Mouse (Mus musculus) layer of hippocampus, adult 9-11 months (tissue): Measurements from ENCODE around the gene Itih1.

Experiments
- DNase-seq: peaks from one replicate; pipeline ENCODE4 v3.0.0; 2022

The Itih1 gene

DNA sequence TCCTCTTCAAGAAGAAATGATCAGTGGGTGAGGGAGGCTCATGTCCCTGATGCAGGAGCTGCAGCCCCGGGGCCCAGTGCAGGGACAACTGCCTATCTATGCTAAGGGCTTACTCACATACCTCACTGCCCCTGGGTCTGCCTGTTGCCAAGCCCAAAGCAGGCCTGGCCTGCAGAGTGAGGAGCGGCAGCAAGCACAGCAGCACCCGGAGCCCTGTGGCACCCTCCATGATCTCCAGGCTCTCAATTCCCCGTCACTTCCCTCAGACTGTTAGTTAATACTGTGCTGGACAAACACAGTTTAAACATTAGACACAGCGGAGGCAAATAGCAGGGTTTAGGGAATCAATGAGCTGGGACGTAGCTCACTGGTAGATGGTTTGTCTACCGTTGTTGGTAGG lies at the start of gene Itih1:
Itih1 (minus strand) TSS at position 252 of the 400 bp plus-strand sequence.
- no peak for DNase-seq

DNA sequence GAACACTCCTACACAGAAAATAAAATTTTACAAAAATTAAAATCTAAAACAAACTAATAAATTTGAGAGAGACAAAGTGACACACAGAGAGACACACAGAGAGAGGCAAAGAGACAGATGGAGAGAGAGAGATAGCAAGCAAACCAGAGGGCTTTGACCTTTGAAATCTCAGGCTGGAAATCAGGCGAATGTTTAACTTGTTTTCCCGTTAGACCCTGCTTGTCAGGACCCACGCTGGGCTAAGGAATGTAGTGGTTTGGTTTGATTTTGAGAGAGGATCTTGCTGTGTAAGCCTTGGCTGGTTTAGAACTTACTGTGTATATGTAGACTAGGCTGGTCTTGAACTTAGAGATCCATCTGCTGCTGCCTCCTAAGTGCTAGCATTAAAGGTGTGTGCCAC lies 33.1 kb upstream of the Itih1 start:
- DNase-seq: no peak

DNA sequence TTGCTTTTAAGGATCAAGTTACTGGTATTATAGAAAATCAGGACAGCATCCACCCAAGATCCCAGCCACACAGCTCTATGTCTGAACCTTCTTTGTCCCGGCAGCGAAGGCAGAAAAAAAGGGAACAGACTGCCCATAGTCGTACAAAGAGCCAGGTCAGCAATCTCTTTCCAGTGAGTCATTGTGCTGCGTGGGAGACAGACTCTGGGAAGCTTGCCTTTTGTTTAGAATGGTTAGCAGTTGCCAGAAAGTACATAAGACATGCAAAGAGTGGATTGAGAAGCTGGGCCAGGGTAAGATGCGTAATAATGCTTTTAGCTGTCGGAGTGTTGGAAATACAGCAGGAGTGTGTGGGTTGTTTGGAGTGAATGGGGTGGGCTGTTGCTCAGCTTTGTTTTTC lies 31.1 kb upstream of the Itih1 start:
- peak; percentile 84 for DNase-seq

DNA sequence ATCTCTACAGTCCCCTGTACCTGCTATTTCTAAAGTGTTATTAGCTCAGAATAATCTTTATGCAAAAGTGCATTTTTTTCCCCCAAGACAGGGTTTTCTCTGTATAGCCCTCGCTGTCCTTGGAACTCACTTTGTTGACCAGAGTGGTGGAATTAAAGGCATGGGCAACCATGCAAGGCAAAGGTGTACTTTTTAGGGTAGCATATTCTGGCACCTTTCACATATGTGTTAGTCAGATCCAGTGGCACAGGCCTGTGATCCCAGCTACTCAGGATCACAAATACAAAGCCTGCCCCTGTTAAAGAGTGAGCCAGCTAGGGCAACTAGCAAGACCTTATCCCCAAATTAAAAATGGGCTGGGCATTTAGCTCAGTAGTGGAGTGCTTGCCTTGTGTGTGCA lies 17.3 kb upstream of the Itih1 start:
- no peak for DNase-seq

DNA sequence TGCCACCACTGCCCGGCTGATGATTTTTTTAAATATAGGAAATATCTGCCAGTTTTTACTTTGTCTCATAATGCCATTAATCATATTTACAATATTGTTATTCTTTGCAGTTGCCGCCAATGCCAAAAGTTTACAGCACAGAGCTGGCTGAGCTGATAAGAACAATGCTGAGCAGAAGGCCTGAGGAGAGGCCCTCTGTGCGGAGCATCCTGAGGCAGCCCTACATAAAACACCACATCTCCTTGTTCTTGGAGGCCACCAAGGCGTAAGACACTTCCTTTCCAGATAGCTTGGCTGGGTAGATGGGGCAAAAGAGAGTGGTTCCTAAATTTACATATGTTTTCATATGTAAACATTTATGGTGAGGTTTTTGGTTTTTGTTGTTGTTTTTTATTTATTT lies 15.9 kb upstream of the Itih1 start:
- DNase-seq: no peak

DNA sequence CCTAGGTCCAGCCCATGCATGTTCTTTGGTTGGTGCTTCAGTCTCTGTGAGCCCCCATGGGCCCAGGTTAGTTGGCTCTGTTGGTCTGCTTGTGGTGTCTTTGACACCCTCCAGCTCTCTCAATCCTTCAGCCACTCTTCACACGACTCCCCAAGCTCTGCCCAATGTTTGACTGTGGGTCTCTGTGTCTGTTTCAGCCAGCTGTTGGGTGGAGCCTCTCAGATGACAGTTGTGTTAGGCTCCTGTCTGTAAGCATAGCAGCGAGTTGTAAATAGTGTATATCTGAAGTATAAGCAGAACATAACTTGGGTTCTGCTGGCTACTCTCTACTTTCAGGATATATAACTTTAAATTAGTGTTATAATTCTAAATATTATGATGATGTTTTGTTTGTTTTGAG lies 15.4 kb upstream of the Itih1 start:
- no peak for DNase-seq

DNA sequence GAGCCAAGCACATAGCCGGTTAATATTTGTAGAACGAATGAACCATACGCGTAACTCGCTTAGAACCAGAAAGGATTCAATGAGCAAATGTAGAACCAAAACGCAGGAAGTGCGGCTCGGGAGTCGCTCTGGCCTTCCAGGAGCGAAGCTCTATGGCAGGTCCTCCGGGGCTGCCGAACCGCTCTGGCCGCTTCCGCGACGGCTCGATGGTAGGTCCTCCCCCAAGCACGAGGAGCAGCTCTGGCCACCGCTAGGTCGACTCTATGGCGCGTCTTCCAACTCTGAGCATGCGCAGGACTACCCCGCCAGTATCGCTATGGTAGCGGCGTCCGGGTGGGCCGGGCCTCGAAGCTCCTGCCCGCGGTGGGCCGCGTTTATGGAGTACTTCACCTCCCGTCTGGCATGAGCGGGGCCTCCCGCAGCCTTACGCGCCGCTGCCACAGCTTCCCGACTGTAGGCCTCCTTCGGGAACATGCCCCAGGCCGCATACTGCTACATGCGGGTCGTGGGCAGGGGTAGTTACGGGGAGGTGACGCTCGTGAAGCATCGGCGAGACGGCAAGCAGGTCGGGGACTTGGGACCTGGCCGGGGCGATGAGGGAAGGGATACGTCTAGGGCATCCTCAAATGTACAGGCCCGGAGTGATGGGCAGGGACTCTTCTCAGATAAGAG lies 8.2 kb upstream of the Itih1 start, which contains the start of gene Nek4:
Nek4 (plus strand) TSS at position 224 of the 672 bp plus-strand sequence.
- peak; percentile 98 for DNase-seq

DNA sequence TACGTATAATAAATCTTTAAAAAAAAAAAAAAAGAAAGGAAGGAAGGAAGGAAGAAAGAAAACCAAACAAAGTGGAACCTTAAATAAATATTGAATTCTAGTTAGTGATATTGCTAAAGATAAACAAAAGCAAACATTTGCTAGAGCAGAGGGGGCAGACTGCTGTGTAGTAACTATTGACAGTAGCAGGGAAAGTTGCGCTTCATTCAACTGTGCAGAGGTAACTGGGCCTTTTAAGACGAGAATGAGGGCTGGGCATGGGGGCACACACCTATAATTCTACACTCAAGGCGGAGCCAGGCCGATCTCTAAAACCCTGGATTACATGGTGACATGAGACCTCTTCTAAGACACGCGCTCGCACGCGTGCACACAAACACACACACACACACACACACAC lies 6.9 kb upstream of the Itih1 start:
- DNase-seq: no peak

DNA sequence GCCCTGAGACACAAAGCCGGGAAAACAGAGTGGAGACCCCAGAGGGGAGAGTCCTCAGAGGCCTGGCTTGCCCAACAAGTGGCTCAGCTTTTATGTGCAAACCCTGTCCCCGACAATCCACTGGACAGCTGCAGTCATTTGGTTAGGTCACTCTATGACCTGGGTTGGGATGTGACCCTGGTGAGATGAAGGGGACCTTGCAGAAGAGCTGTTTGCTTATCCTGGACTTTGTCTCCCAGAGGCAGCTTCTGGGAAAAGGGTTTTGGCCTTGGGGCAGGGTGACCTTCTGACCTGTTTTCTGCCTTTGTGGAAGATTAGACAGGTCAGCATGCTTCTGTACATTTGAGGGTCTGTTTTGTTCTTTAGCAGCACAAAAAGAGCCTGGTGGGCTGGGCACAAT lies 1.7 kb upstream of the Itih1 start:
- no peak for DNase-seq

DNA sequence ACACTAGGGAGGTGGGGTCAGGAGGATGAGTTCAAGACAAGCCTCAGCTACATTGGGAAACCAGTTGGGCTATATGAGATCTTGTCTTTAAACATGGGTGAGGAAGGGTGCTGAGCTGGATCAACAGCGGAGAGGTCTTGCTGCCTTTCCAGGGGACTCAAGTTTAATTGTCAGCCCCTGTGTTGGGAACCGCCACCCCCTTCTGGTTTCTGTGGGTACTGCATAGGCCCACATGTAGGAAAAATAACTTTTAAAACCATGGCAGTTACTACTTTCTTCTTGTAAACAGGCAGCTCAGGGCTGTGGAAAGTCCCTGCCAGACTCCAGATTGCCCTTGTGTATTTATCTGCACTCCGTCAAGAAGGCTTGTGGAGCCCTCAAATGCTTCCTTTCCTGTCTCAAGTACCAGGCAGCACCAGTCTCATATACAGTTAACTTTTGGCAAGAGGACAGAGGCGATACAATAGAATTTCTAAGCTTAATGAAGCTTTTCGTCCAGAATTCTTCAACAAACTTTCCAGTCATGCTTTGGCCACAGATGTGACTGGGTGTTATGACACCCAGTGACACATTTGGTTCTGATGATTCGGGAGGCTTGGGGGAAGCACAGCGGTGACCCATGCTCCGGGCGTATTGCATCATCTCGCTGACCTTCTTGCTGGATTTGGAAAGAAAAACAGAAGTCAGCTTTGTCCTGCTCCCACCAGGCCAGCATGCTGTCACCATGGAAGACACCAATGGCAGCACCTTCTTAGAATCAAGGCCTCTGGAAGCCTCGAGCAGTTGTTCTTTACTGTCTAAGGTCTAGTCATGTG lies 978 bp upstream of the Itih1 start:
- DNase-seq: peak; percentile 34

DNA sequence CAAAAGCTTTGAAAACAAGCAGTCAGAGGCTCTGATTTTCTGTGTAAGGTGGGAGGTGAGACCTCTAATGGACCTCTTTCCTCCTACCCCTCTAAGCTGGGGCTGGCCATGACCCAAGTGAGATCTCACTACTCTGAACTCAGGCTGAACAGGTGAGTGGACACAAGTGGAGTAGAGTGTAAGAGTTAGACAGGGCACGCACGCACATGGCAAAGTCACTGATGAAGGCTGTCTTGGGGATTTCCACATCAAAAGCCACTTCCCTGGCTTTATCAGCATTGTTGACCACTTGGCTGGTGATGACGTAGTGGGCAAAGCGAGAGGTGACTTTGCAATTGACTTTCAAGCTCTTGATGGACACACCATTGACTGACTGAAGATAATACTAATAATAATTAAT lies 835 bp downstream of the Itih1 start:
- DNase-seq: no peak

DNA sequence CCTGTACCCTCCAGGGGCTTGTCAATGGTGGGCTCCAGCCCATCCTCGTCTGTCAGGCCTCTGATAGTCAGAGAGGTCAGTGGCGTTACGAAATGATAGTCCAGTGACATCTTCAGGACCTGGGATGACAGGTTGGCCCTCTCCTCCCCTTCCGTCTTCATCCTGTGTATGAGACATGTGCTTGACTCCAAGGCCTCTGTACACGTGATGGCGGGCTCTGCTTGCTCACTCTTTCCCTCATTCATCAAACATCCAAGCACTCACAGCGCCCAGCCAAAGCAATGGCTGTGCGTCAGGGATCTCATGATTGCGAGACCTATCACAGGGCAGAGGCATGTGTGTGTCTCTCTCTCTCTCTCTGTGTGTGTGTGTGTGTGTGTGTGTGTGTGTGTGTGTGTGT lies 9.7 kb downstream of the Itih1 start:
- DNase-seq: no peak

DNA sequence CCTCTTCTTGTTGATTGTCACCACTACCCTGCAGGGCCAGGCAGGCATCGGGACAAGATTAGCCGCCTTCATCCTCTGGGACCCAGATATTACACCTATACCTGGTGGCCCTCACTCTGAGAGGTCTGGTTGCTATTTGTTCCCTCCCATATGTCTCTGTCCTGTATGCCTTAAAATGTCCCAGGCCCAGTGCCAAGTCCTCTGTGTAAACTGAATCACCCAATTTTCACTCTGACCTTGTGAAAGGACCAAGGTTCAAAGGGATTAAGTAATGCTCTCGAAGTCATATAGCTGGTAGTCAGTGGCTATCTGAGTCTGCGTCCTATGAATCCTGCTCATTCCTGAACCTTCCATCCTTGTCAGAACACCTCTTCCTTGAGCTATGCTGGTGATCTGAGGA lies 12.7 kb downstream of the Itih1 start:
- no peak for DNase-seq

DNA sequence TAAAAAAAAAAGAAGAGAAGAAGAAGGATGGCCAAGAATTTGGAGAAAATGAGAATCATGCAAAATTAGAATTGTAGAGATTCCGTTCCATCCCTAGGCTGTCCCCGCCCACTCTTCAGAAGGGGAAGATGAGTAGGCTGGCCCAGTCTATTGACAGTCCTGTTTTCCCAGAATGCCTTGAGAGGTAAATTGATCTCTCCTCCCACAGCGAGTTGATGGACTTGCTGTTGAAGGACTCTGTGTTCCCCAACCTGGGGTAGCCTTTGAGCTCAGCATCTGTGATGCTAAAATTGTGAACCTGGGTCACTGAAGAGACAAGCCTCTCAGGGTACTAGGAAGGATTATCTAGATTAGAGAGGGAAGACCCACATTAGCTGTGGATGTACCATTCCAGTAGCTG lies 17.6 kb downstream of the Itih1 start:
- DNase-seq: no peak

DNA sequence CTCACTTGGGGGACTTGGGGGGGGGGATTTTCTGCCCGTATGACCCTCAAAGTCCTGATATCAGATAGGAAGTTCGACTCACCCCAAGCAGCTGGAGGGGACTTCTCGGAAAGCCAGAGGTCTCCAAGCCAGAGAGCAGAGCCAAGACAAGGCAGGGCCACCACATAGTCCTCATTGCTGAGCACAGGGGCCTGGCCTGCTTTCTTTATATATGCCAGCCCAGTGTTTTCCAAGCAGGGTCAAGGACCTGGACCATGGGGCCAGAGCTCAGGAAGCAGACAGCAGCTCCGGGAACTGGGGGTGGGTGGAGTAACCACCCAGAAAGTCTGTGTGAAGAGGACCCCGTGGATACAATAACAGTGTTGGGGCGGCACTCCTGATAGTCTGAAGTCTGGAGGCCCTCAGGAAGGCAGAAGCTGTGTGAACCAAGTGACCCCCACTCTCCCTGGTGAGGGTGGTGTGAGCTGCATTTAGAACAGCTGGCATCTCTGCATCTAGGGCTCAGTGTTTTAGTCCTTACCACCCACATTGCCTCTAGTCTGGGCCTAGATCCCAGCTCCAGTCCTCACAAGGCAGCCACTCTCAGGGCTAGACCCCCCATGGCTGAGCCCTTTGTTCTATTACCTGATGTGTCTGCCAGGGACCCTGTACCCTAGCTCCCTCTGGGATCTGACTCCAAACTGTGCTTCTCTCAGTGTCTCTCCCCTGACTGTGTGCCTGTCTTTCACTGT lies 19.5 kb downstream of the Itih1 start, which contains the start of gene Itih3:
Itih3 (minus strand) TSS at position 386 of the 731 bp plus-strand sequence.
- DNase-seq: peak; percentile 59

DNA sequence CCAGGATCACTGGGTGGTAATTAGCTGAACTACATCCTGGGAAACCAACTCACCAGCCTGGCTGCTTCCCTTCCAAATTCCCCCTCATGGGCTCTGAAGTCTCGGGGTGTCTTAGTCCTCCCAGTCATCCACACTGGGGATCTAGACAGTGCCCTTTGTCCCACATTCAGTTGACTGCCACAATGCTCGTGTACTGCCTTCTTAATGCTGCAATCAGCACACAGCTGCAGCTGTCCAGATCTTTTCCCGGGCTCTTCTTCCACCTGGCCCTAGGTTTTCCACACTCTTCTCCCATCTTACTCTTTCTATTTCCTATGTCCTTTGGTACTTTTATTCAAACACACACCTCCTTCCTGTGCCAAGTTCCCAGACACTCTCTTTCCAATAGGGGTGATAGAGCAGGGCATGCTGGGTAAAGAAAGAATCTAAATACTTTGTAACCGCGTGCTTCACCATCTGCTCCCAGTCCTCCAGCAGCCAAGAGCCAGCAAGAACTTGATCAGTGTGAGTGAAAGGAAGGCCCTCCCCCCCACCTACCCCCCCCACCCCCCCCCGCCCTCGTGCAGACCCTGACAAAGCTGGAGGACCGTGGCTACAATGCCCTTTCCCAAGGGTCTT lies 20.9 kb downstream of the Itih1 start:
- peak; percentile 30 for DNase-seq

DNA sequence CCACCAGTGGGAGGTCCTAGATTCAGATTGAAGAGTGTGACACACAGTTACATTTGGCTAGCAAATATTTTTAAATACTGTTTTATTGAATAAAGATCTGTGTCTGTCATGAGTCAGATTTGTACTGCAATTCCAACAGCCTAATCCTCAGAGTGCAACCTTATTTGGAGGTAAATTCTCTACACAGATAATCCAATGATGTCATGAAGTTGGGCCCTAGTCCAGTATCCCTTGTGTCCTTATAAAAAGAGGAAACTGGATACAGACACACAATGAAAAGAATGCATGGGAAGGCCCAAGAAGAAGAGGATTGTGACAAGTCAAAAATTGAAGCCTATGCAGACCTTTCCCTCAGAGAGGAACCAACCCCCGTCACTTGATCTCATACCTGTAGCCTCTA lies 26.6 kb downstream of the Itih1 start:
- DNase-seq: no peak

DNA sequence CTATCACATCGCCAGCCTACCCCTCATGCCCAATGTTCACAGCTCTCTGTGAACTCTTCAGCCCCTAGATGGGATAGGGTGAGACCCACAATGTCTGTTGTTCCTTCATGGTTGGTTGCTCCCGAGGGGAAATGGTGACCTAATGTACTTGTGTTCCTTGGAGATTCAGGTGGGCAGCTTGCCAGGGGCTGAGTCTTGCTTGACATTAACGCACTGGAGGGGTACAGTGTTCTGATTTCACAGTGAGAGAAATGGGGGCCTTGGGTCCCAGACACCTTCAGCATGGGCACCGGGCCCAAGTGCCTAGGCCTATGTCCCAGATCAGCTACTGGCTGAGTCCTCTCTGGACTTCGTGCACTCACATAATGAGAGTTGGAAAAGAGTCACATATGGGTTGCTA lies 29.7 kb downstream of the Itih1 start:
- no peak for DNase-seq

DNA sequence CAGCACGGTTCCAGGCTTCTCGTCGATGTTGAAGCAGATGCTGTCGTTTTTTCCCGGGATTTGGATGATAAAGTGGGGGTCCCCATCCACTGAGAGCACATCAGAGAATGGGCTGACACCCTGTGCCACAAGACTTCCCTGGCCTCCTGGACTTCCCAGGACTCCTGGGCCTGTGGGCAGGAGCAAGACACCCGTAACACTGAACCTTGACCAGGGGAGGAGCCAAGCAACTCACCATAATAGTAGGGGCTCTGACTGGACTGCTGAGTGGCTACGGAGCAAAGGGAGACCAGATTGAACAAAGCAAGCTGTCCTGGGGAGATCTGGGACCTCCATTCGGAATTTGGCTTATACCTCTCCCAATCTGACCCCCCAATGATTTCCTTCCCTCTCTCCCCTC lies 30.4 kb downstream of the Itih1 start:
- no peak for DNase-seq

DNA sequence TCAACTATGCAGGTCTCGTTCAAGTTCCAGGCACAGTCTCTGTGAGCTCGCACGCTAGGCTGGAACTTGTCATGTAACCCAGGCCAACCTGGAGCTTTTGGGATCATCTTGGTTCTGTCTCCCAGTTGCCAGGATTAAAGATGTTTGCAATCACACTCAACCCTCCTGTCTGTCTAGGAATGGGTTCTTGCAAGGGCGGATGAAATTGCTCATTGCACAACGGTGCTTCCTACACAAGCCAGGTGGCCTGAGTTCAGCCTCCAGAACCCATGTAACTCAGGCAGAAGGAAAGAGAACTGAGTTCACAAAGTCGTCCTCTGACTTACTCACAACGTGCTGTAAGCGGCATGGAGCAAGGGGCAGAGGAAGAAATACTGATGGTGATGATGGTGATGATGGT lies 31.9 kb downstream of the Itih1 start:
- DNase-seq: no peak

DNA sequence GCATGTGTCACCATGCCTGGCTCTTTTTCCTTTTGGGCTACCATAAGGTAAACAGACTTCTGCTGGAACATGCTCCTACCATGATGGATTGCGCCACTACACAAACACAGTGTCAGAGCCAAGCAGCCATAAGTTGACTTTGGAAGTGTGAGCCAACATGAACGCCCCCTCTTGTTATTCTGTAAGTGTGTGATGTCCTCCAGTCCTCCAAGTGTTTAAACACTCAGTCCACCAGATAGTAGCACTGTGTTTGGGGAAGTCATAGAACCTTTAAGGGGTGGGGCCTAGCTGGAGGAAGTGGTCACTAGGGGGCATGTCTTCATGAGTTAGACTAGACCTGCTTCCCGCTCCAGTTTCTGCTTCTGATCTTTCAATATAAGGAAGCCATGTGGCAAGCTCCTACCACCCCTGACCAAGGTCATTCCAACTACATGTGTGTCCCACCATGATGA lies 35.2 kb downstream of the Itih1 start:
- peak; percentile 47 for DNase-seq

DNA sequence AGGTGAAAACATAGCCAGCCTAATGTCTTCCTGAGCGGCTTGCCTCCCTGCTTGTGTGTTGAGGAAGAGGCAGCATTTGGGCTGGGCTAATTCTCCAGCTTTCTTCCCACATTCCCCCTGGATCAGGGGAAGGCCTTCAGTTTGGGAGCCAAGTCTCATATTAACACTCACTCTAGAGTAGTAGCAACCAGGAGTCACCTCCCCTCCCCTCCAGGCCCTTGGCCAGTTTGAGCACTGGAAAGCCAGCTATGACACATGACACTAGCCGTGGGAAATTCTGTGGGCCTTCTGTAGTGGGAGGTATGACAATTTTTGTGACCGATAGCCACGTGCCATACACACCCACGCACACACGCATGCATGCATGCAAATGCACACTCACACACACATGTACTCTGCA lies 37.1 kb downstream of the Itih1 start:
- DNase-seq: no peak

DNA sequence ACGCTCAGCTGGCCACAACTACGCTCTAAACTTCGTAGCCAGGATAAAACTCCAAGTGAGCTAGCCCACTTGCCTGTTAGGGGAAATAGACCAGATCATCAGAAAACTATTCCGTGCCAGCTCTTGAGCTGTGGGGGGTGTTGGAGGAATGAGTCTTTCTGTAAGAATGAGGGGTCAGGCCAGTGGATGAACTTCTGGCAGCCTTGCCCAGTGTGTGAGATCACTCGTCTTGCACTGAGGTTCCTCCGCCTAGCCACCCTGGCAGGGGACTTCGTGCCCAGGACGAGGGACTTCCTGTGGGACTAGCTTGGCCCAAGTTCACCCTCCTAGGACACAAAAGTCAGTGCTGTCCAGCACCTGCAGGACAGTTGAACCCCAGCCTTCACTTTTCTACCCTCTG lies 38.8 kb downstream of the Itih1 start:
- no peak for DNase-seq
